Mouse (Mus musculus): ENCODE measurements at regions not wholly inside any gene's neighbourhood (a gene's known extent, or its start where the extent isn't known, plus 50 kb on each side); places are given as distances from the start of the nearest gene placed in this dataset.

- TF ChIP-seq POLR2A (IDR thresholded peaks at IDR 0.05; ENCODE audit: insufficient read depth, low read depth, low read length) (no peak), CTCF (IDR thresholded peaks at IDR 0.05) (no peak)
These were observed 74.0 kb upstream of the Hdac4 start for GRCm38 (mm10) chr1:92269464-92269863.

Data from heart, adult 2 months (tissue).